ENCODE assay signal across 28 mouse cellular contexts in genomic region chr1:122454881-122455280, GRCm38 (mm10).
DNase-seq lines count a peak whose midpoint lies in the region; ATAC-seq and TF ChIP-seq lines count a peak whose summit lies in the region.
"Had no signal": no experiment of that assay in that cellular context is flagged by ENCODE, and none has a peak within 500 bp of the region (broad histone marks: within the 10 kb centered on the region; RNA-seq: fewer than 3 reads in every experiment).

No protein-coding gene starts in this region.

- no peak overlapping the region for H3K4me2 ChIP-seq in hindbrain, postnatal 0 days (ENCODE audit: low read depth, low read length)
- no peak overlapping the region for H3K4me2 ChIP-seq in hindbrain, embryonic 14.5 days (replicated peaks)
- no peak overlapping the region for H3K4me2 ChIP-seq in neural tube, embryonic 14.5 days (ENCODE audit: low read depth, low read length)
- H3K4me2 ChIP-seq: embryonic facial prominence, embryonic 13.5 days; forebrain, embryonic 12.5 days; forebrain, embryonic 15.5 days; heart, embryonic 13.5 days; hindbrain, embryonic 12.5 days had no signal

- H3K36me3 ChIP-seq in hindbrain, postnatal 0 days (ENCODE audit: insufficient read depth, low read length), result no peaks in the 10 kb centered on the region
- no peaks in the 10 kb centered on the region for H3K36me3 ChIP-seq in hindbrain, embryonic 14.5 days (replicated peaks; ENCODE audit: control insufficient read depth, insufficient read depth)
- no peaks in the 10 kb centered on the region for H3K36me3 ChIP-seq in neural tube, embryonic 14.5 days (ENCODE audit: control insufficient read depth, insufficient read depth, low read length)
- H3K36me3 ChIP-seq: embryonic facial prominence, embryonic 10.5 days; embryonic facial prominence, embryonic 13.5 days; forebrain, embryonic 12.5 days; forebrain, embryonic 15.5 days; heart, embryonic 10.5 days; heart, embryonic 13.5 days; hindbrain, embryonic 12.5 days had no signal

- no peaks in the 10 kb centered on the region for H3K27me3 ChIP-seq in hindbrain, postnatal 0 days (ENCODE audit: insufficient read depth, low read length)
- H3K27me3 ChIP-seq in hindbrain, embryonic 14.5 days (ENCODE audit: control insufficient read depth, insufficient read depth, low read length), result no peaks in the 10 kb centered on the region
- H3K27me3 ChIP-seq in neural tube, embryonic 14.5 days (ENCODE audit: control insufficient read depth, insufficient read depth, low read length), result no peaks in the 10 kb centered on the region
- H3K27me3 ChIP-seq: embryonic facial prominence, embryonic 13.5 days; forebrain, embryonic 12.5 days; forebrain, embryonic 15.5 days; heart, embryonic 13.5 days; hindbrain, embryonic 12.5 days had no signal

- no peak overlapping the region for H3K9ac ChIP-seq in hindbrain, postnatal 0 days (replicated peaks; ENCODE audit: low read length)
- no peak overlapping the region for H3K9ac ChIP-seq in hindbrain, embryonic 14.5 days
- no peak overlapping the region for H3K9ac ChIP-seq in neural tube, embryonic 14.5 days (replicated peaks; ENCODE audit: low read depth, low read length)
- H3K9ac ChIP-seq: embryonic facial prominence, embryonic 13.5 days; forebrain, embryonic 12.5 days; forebrain, embryonic 15.5 days; heart, embryonic 13.5 days; hindbrain, embryonic 12.5 days had no signal

- DNase-seq in hindbrain, postnatal 0 days (ENCODE audit: low spot score), result peak; percentile 4
- DNase-seq in hindbrain, embryonic 14.5 days (ENCODE audit: low spot score), result no peak
- peak; percentile 23 for DNase-seq in MN1 (ENCODE audit: low spot score)
- peak; percentile 3 for DNase-seq in forelimb bud, embryonic 11.5 days (ENCODE audit: low read depth, low spot score)
- DNase-seq in layer of hippocampus, postnatal 14 days (ENCODE audit: low spot score in 2 of 2), result no peak
- no peak for DNase-seq in adrenal gland, postnatal 25 days
- DNase-seq: adrenal gland, adult 8-10 months; adrenal gland, postnatal 36 days; cerebellum, adult 18-20 months; cerebellum, adult 9-10 months; cerebellum, postnatal 14 days; embryo, embryonic 11 days; gastrocnemius, postnatal 10 days; gastrocnemius, postnatal 36 days; heart, adult 2 months; heart, postnatal 14 days; heart, postnatal 4 days had no signal

- no peaks in the 10 kb centered on the region for H3K9me3 ChIP-seq in hindbrain, postnatal 0 days (ENCODE audit: low read length)
- H3K9me3 ChIP-seq in hindbrain, embryonic 14.5 days (ENCODE audit: control insufficient read depth, low read length), result no peaks in the 10 kb centered on the region
- H3K9me3 ChIP-seq in neural tube, embryonic 14.5 days (ENCODE audit: control insufficient read depth, low read length), result no peaks in the 10 kb centered on the region
- H3K9me3 ChIP-seq: embryonic facial prominence, embryonic 10.5 days; embryonic facial prominence, embryonic 13.5 days; forebrain, embryonic 12.5 days; forebrain, embryonic 15.5 days; heart, embryonic 10.5 days; heart, embryonic 13.5 days; hindbrain, embryonic 12.5 days had no signal

- H3K4me3 ChIP-seq in hindbrain, postnatal 0 days (ENCODE audit: low read length), result no peak overlapping the region
- H3K4me3 ChIP-seq in hindbrain, embryonic 14.5 days (replicated peaks; ENCODE audit: low read length), result no peak overlapping the region
- no peak overlapping the region for H3K4me3 ChIP-seq in neural tube, embryonic 14.5 days (ENCODE audit: low read depth, low read length)
- H3K4me3 ChIP-seq: embryonic facial prominence, embryonic 10.5 days; embryonic facial prominence, embryonic 13.5 days; erythroblast, embryonic 14.5 days; forebrain, embryonic 12.5 days; forebrain, embryonic 15.5 days; heart, adult 2 months; heart, embryonic 10.5 days; heart, embryonic 13.5 days; hindbrain, embryonic 12.5 days had no signal

- H3K27ac ChIP-seq in hindbrain, postnatal 0 days, result no peak overlapping the region
- H3K27ac ChIP-seq in hindbrain, embryonic 14.5 days, result no peak overlapping the region
- no peak overlapping the region for H3K27ac ChIP-seq in neural tube, embryonic 14.5 days (ENCODE audit: low read depth, low read length)
- H3K27ac ChIP-seq: embryonic facial prominence, embryonic 10.5 days; embryonic facial prominence, embryonic 13.5 days; forebrain, embryonic 12.5 days; forebrain, embryonic 15.5 days; heart, adult 2 months; heart, embryonic 10.5 days; heart, embryonic 13.5 days; hindbrain, embryonic 12.5 days had no signal

- 63% methylated on average over 4 of the region's 4 CpGs for WGBS in hindbrain, postnatal 0 days
- WGBS in hindbrain, embryonic 14.5 days, result 53% methylated on average over 4 of the region's 4 CpGs
- 40% methylated on average over 4 of the region's 4 CpGs for WGBS in neural tube, embryonic 14.5 days

- no peak for TF ChIP-seq CTCF in hindbrain, postnatal 0 days (IDR thresholded peaks at IDR 0.05; ENCODE audit: low read depth)

- 0 out of 2 replicates have a peak, but pooled peaks have one; percentile 29 for ATAC-seq in hindbrain, postnatal 0 days
- ATAC-seq in hindbrain, embryonic 14.5 days (ENCODE audit: low FRiP score), result no peak
- peak; percentile 78 for ATAC-seq in neural tube, embryonic 14.5 days (ENCODE audit: low read depth)
- ATAC-seq: activated CD4-positive, CD25-positive, alpha-beta regulatory T cell, adult 4 months; CD4-positive, CD25-positive, alpha-beta regulatory T cell, adult 4 months; forebrain, embryonic 15.5 days had no signal

- H3K4me1 ChIP-seq in hindbrain, postnatal 0 days (ENCODE audit: insufficient read depth, low read length), result 0 out of 2 replicates have a peak, but pooled peaks cover 4% of the 10 kb centered on the region
- no peaks in the 10 kb centered on the region for H3K4me1 ChIP-seq in hindbrain, embryonic 14.5 days (replicated peaks; ENCODE audit: control insufficient read depth, insufficient read depth, low read length)
- H3K4me1 ChIP-seq in neural tube, embryonic 14.5 days (ENCODE audit: control insufficient read depth, insufficient read depth, low read length), result no peaks in the 10 kb centered on the region
- H3K4me1 ChIP-seq: embryonic facial prominence, embryonic 10.5 days; embryonic facial prominence, embryonic 13.5 days; forebrain, embryonic 12.5 days; forebrain, embryonic 15.5 days; heart, embryonic 10.5 days; heart, embryonic 13.5 days; hindbrain, embryonic 12.5 days had no signal

Comparison
In these comparisons a context has a peak if more than half of its experiments do, and no peak if none do; other contexts are left out.
1. DNase-seq: peak in hindbrain, postnatal 0 days (single experiment), MN1 (single experiment) and forelimb bud, embryonic 11.5 days (single experiment); none in hindbrain, embryonic 14.5 days (single experiment), layer of hippocampus, postnatal 14 days (0 of 2) and adrenal gland, postnatal 25 days (single experiment).